Mouse (Mus musculus): ENCODE measurements around the gene Txnip.

DNA sequence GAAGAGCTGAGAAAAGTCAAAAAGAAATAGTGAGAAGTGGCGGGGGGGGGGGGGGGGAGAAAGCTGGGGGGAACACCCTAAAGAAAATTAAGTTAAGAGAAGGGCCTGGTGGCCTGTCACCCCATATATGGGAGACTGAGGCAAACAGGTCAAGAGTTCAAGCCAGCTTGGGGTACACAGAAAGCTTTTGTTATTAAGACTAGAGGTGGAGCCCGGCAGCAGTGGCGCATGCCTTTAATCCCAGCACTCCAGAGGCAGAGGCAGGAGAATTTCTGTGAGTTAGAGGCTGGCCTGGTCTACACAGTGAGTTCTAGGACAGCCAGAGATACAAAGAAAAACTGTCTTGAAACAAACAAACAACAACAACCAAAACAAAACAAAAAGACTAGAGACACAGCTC, 7.3 kb downstream of the Txnip start:
- no peak for TF ChIP-seq POLR2A (IDR thresholded peaks at IDR 0.05; ENCODE audit: insufficient read length, low read depth)
- no peak for TF ChIP-seq E2F4 (IDR thresholded peaks at IDR 0.05; ENCODE audit: insufficient read depth)
- no peak for TF ChIP-seq POLR2AphosphoS2 (IDR thresholded peaks at IDR 0.05; ENCODE audit: insufficient read length, low read depth)
- no peak for TF ChIP-seq MAX (IDR thresholded peaks at IDR 0.05; ENCODE audit: low read depth)

Data from myocyte (in vitro differentiated cells).